ENCODE assay signal across 16 mouse cellular contexts in the genomic region with DNA sequence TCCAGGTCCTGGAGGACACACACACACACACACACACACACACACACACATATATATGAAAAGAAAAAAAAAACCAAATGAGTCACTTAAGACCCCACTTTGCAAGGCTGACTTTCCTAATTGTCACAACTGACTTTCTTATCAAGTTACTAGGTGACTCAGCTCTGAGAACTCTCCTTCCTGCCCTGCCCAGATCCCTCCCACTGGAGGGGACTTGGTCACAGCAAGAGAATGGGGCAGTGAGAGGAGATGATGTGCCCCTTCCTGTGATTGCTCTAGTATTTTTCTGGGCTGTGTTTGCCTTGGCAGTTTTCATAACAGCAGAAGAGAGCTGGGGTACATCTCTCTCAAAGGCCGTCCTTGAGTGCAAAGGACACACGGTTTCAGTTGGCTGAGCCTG.
DNase-seq lines count a peak whose midpoint lies in the region; ATAC-seq and TF ChIP-seq lines count a peak whose summit lies in the region.
"Had no signal": no experiment of that assay in that cellular context is flagged by ENCODE, and none has a peak within 500 bp of the region (broad histone marks: within the 10 kb centered on the region; RNA-seq: fewer than 3 reads in every experiment).

No protein-coding gene starts in this region.

- H3K4me2 ChIP-seq in heart, embryonic 15.5 days, result no peak overlapping the region
- H3K4me2 ChIP-seq in stomach, embryonic 15.5 days, result no peak overlapping the region
- H3K4me2 ChIP-seq: embryonic facial prominence, embryonic 13.5 days; forebrain, embryonic 15.5 days; hindbrain, embryonic 15.5 days had no signal

- WGBS in heart, adult 2 months, result 49% methylated on average over 2 of the region's 2 CpGs
- 54% methylated on average over 2 of the region's 2 CpGs for WGBS in heart, embryonic 15.5 days
- WGBS in stomach, embryonic 15.5 days, result 70% methylated on average over 2 of the region's 2 CpGs

- H3K9me3 ChIP-seq in heart, embryonic 15.5 days (replicated peaks), result no peaks in the 10 kb centered on the region
- H3K9me3 ChIP-seq in stomach, embryonic 15.5 days, result no peaks in the 10 kb centered on the region
- H3K9me3 ChIP-seq: embryonic facial prominence, embryonic 13.5 days; forebrain, embryonic 15.5 days; hindbrain, embryonic 15.5 days had no signal

- H3K27ac ChIP-seq in heart, adult 2 months, result peak overlapping the region; percentile 40
- 0 out of 2 replicates have a peak overlapping the region, but pooled peaks have one; percentile 6 for H3K27ac ChIP-seq in heart, embryonic 15.5 days
- H3K27ac ChIP-seq in stomach, embryonic 15.5 days, result no peak overlapping the region
- H3K27ac ChIP-seq: embryonic facial prominence, embryonic 13.5 days; forebrain, embryonic 15.5 days; hindbrain, embryonic 15.5 days; left cerebral cortex, adult 2 months had no signal

- H3K9ac ChIP-seq in heart, adult 2 months (ENCODE audit: low read depth, low read length), result no peak overlapping the region
- no peak overlapping the region for H3K9ac ChIP-seq in heart, embryonic 15.5 days
- no peak overlapping the region for H3K9ac ChIP-seq in stomach, embryonic 15.5 days
- H3K9ac ChIP-seq: embryonic facial prominence, embryonic 13.5 days; forebrain, embryonic 15.5 days; hindbrain, embryonic 15.5 days had no signal

- no peak for TF ChIP-seq EP300 in heart, adult 2 months (IDR thresholded peaks at IDR 0.05; ENCODE audit: insufficient read depth, low read depth, low read length)

- H3K79me2 ChIP-seq in heart, adult 2 months (replicated peaks; ENCODE audit: control insufficient read depth, insufficient read depth, low read length), result no peaks in the 10 kb centered on the region

- no peaks in the 10 kb centered on the region; the same call in 1 of the 2 replicates for H3K4me1 ChIP-seq in heart, adult 2 months (ENCODE audit: control insufficient read depth, insufficient read depth, low read length)
- H3K4me1 ChIP-seq in heart, embryonic 15.5 days (replicated peaks), result peaks cover 2% of the 10 kb centered on the region; the same call in 1 of the 2 replicates
- H3K4me1 ChIP-seq in stomach, embryonic 15.5 days, result no peaks in the 10 kb centered on the region
- H3K4me1 ChIP-seq: forebrain, embryonic 15.5 days; hindbrain, embryonic 15.5 days had no signal

- no peak for TF ChIP-seq POLR2A in heart, adult 2 months (IDR thresholded peaks at IDR 0.05; ENCODE audit: insufficient read depth, low read depth, low read length)

- TF ChIP-seq CTCF in heart, adult 2 months (IDR thresholded peaks at IDR 0.05), result no peak

- H3K27me3 ChIP-seq in heart, adult 2 months (ENCODE audit: control insufficient read depth, insufficient read depth, low read length), result no peaks in the 10 kb centered on the region
- H3K27me3 ChIP-seq in heart, embryonic 15.5 days, result no peaks in the 10 kb centered on the region
- H3K27me3 ChIP-seq in stomach, embryonic 15.5 days (replicated peaks), result no peaks in the 10 kb centered on the region
- H3K27me3 ChIP-seq: forebrain, embryonic 15.5 days; hindbrain, embryonic 15.5 days had no signal

- H3K4me3 ChIP-seq in heart, adult 2 months, result no peak overlapping the region
- no peak overlapping the region for H3K4me3 ChIP-seq in heart, embryonic 15.5 days
- no peak overlapping the region for H3K4me3 ChIP-seq in stomach, embryonic 15.5 days (replicated peaks)
- H3K4me3 ChIP-seq: embryonic facial prominence, embryonic 13.5 days; forebrain, embryonic 15.5 days; hindbrain, embryonic 15.5 days; left cerebral cortex, adult 2 months had no signal

- peak in 1 of 2 experiments; percentile 15 for DNase-seq in heart, adult 2 months
- DNase-seq in heart, postnatal 10 days, result no peak
- DNase-seq in lung, postnatal 36 days, result peak; percentile 14
- no peak for DNase-seq in lung, postnatal 10 days
- no peak for DNase-seq in thymus, postnatal 14 days
- DNase-seq in spleen, adult 18-20 months, result no peak
- DNase-seq: cerebellum, adult 9-11 months; gastrocnemius, postnatal 25 days; right cerebral cortex, postnatal 4 days; thymus, adult 18-20 months had no signal

- no peaks in the 10 kb centered on the region for H3K36me3 ChIP-seq in heart, adult 2 months (ENCODE audit: control insufficient read depth, insufficient read depth, low read length)
- no peaks in the 10 kb centered on the region for H3K36me3 ChIP-seq in heart, embryonic 15.5 days
- no peaks in the 10 kb centered on the region for H3K36me3 ChIP-seq in stomach, embryonic 15.5 days
- H3K36me3 ChIP-seq: embryonic facial prominence, embryonic 13.5 days; forebrain, embryonic 15.5 days; hindbrain, embryonic 15.5 days had no signal

- intact Hi-C loops in heart, adult 2 months (cut with DNase I), result no loop called here
- intact Hi-C loops in heart, postnatal 10 days (cut with DNase I), result no loop called here

- no peak; the same call in 1 of the 2 replicates for ATAC-seq in heart, embryonic 15.5 days (replicated peaks; ENCODE audit: insufficient number of reproducible peaks, insufficient read depth, low FRiP score, low read depth)
- peak; percentile 66 for ATAC-seq in stomach, embryonic 15.5 days (ENCODE audit: insufficient read depth, low FRiP score, low read depth)
- ATAC-seq: forebrain, embryonic 15.5 days had no signal
